ENCODE assay signal across 7 mouse cellular contexts in genomic region chr7:67759629-67759995, GRCm38 (mm10). TPM values are rescaled to one million over a fixed set of nuclear protein-coding genes. Genes with fewer than 3 reads are reported as not detected.
DNase-seq lines count a peak whose midpoint lies in the region; ATAC-seq and TF ChIP-seq lines count a peak whose summit lies in the region.

Synm (minus strand) TSS chr7:67759742.

- peak; percentile 82 for ATAC-seq in limb, embryonic 11.5 days (ENCODE audit: insufficient number of reproducible peaks, low FRiP score, low TSS enrichment, low read depth)
- ATAC-seq in midbrain, embryonic 14.5 days (ENCODE audit: low FRiP score, low TSS enrichment) = peak; percentile 93

- under 1% methylated on average over 37 of the region's 37 CpGs for WGBS in kidney, adult 2 months
- WGBS in limb, embryonic 11.5 days = under 1% methylated on average over 37 of the region's 37 CpGs
- under 1% methylated on average over 37 of the region's 37 CpGs for WGBS in midbrain, embryonic 14.5 days
- under 1% methylated on average over 36 of the region's 37 CpGs for WGBS in spleen, adult 2 months

- H3K4me1 ChIP-seq in kidney, adult 2 months (ENCODE audit: control insufficient read depth, insufficient read depth, low read length) = no peaks in the 10 kb centered on the region
- H3K4me1 ChIP-seq in limb, embryonic 11.5 days (ENCODE audit: control insufficient read depth, insufficient read depth, low read length) = peaks cover 9% of the 10 kb centered on the region
- 0 out of 2 replicates have a peak, but pooled peaks cover 2% of the 10 kb centered on the region for H3K4me1 ChIP-seq in midbrain, embryonic 14.5 days (ENCODE audit: control insufficient read depth, insufficient read depth, low read length)
- H3K4me1 ChIP-seq in spleen, adult 2 months (ENCODE audit: control insufficient read depth, insufficient read depth, insufficient read length) = peaks cover 7% of the 10 kb centered on the region

- H3K4me2 ChIP-seq in limb, embryonic 11.5 days (ENCODE audit: low read depth, severe bottlenecking) = peak within 1 kb of the TSS; percentile 100
- peak within 1 kb of the TSS; percentile 98 for H3K4me2 ChIP-seq in midbrain, embryonic 14.5 days (ENCODE audit: low read length)

- H3K27ac ChIP-seq in kidney, adult 2 months (ENCODE audit: insufficient read depth, low read depth, low read length) = no peak within 1 kb of the TSS
- H3K27ac ChIP-seq in limb, embryonic 11.5 days (replicated peaks; ENCODE audit: low read depth, low read length) = no peak within 1 kb of the TSS
- peak within 1 kb of the TSS; percentile 75 for H3K27ac ChIP-seq in midbrain, embryonic 14.5 days (replicated peaks; ENCODE audit: low read depth, low read length)
- H3K27ac ChIP-seq in spleen, adult 2 months (ENCODE audit: insufficient read depth, low read length) = no peak within 1 kb of the TSS

- H3K36me3 ChIP-seq in kidney, adult 2 months (ENCODE audit: control insufficient read depth, insufficient read depth, low read length) = no peaks in the 10 kb centered on the region
- no peaks in the 10 kb centered on the region for H3K36me3 ChIP-seq in limb, embryonic 11.5 days (ENCODE audit: control insufficient read depth, insufficient read depth, low read length)
- H3K36me3 ChIP-seq in midbrain, embryonic 14.5 days (ENCODE audit: control insufficient read depth, insufficient read depth, low read length) = no peaks in the 10 kb centered on the region
- no peaks in the 10 kb centered on the region for H3K36me3 ChIP-seq in spleen, adult 2 months (ENCODE audit: control insufficient read depth, insufficient read depth, low read length)

- TF ChIP-seq POLR2A in kidney, adult 2 months (IDR thresholded peaks at IDR 0.05; ENCODE audit: low read depth, low read length) = no peak
- no peak for TF ChIP-seq POLR2A in spleen, adult 2 months (IDR thresholded peaks at IDR 0.05; ENCODE audit: low read depth, low read length)

- peak; percentile 99 for DNase-seq in adrenal gland, postnatal 10 days
- peak; percentile 95 for DNase-seq in embryo, embryonic 9.5 days (ENCODE audit: extremely low spot score)
- DNase-seq in heart, adult 11 months = peak; percentile 99
- DNase-seq in kidney, adult 2 months = peak; percentile 94
- DNase-seq in limb, embryonic 11.5 days (ENCODE audit: low spot score) = peak; percentile 95
- peak; percentile 93 for DNase-seq in midbrain, embryonic 14.5 days
- DNase-seq in spleen, adult 2 months (ENCODE audit: low read depth in 1 of 2, low spot score in 2 of 2) = peak in 1 of 2 experiments; percentile 25

- no peaks in the 10 kb centered on the region for H3K9me3 ChIP-seq in limb, embryonic 11.5 days (ENCODE audit: control insufficient read depth, low read length)
- H3K9me3 ChIP-seq in midbrain, embryonic 14.5 days (ENCODE audit: control insufficient read depth, low read length) = no peaks in the 10 kb centered on the region

- peak; percentile 77 for TF ChIP-seq CTCF in kidney, adult 2 months (conservative IDR thresholded peaks at IDR 0.05; ENCODE audit: insufficient read depth, insufficient read length, low read depth, low read length)
- peak; percentile 62; the same call in 1 of the 2 replicates for TF ChIP-seq CTCF in spleen, adult 2 months (IDR thresholded peaks at IDR 0.05; ENCODE audit: extremely low read depth, insufficient read depth, insufficient read length, insufficient replicate concordance)

- no peaks in the 10 kb centered on the region for H3K27me3 ChIP-seq in kidney, adult 2 months (replicated peaks; ENCODE audit: control insufficient read depth, insufficient read depth, low read length)
- peaks cover 14% of the 10 kb centered on the region for H3K27me3 ChIP-seq in limb, embryonic 11.5 days (ENCODE audit: control insufficient read depth, insufficient read depth, low read length)
- peaks cover 10% of the 10 kb centered on the region; the same call in 1 of the 2 replicates for H3K27me3 ChIP-seq in midbrain, embryonic 14.5 days (ENCODE audit: control insufficient read depth, insufficient read depth, low read length)
- peaks cover 4% of the 10 kb centered on the region; the same call in 1 of the 2 replicates for H3K27me3 ChIP-seq in spleen, adult 2 months (ENCODE audit: control insufficient read depth, insufficient read depth, low read length)

- H3K4me3 ChIP-seq in kidney, adult 2 months (ENCODE audit: insufficient read depth, low read depth, low read length) = peak within 1 kb of the TSS; percentile 59
- peak within 1 kb of the TSS; percentile 50 for H3K4me3 ChIP-seq in limb, embryonic 11.5 days (ENCODE audit: low read depth, low read length)
- peak within 1 kb of the TSS; percentile 56 for H3K4me3 ChIP-seq in midbrain, embryonic 14.5 days (replicated peaks; ENCODE audit: low read depth, low read length)
- H3K4me3 ChIP-seq in spleen, adult 2 months (ENCODE audit: extremely low read depth, insufficient read depth, insufficient read length) = peak within 1 kb of the TSS; percentile 53; the same call in 1 of the 2 replicates

- peak within 1 kb of the TSS; percentile 41; the same call in 1 of the 2 replicates for H3K9ac ChIP-seq in limb, embryonic 11.5 days (ENCODE audit: low read length)
- H3K9ac ChIP-seq in midbrain, embryonic 14.5 days (replicated peaks; ENCODE audit: low read length) = peak within 1 kb of the TSS; percentile 60

RNA-seq across cellular contexts. Expression of gene Synm, which starts in this region (rescaled TPM):
- 10 to 100 TPM in 1 of 2 experiments, 1 to 10 TPM in 1; 5.9 to 10.9 TPM for total RNA-seq in adrenal gland, postnatal 10 days (2021)
- 0.48 and 1.1 TPM in 2 replicates for polyA plus RNA-seq in kidney, adult 2 months (2012; rRNA removed)
- polyA plus RNA-seq in limb, embryonic 11.5 days (2014; fragmentation: Nextera tagmentation; extraction: Ambion mirVana) = 0.79 and 0.88 TPM in 2 replicates
- 2.0 and 2.4 TPM in 2 replicates for polyA plus RNA-seq in midbrain, embryonic 14.5 days (2014; fragmentation: Nextera tagmentation; extraction: Ambion mirVana)
- polyA plus RNA-seq in spleen, adult 2 months (2012; rRNA removed) = 1.3 and 1.6 TPM in 2 replicates

Comparison
In these comparisons a context has a peak if more than half of its experiments do, and no peak if none do; other contexts are left out.
1. Peak in DNase-seq, ATAC-seq, H3K4me3 ChIP-seq, H3K9ac ChIP-seq and H3K4me2 ChIP-seq in limb, embryonic 11.5 days; RNA of the gene not detected or under 1 TPM.